8 mouse cellular contexts compared by ENCODE assay signal in the genomic region with DNA sequence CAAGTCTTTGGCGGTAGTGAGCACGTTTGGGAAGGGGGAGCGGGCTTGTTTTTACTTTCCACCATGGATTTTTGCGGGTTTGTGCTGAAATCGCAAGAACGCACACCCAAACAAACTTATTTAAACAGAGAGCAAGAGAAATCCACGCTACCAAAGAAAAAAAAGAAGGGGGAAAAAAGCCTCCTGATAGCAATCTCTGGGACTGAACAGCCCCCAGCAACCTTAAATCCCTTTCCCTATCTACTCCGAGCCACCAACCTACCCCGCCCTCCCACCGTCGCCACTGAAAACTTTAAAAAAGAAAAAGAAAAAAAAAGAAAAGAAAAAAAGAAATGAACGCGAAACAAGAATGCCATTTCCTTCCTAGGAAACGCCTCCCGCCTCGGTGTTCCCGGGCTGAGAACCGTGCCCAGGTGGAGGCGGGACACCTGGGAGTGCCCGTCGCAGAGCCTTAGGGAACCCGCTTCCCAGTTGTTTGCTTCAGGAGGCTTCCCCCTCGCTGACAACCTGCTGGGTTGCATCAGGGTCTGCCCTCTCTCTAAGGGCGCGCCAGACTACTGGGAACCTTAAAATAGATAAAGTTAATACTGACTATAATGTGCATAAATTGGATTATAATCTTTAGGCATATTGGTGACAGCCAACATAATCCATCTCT. TPM values are rescaled to one million over a fixed set of nuclear protein-coding genes. Genes with fewer than 3 reads are reported as not detected.
DNase-seq lines count a peak whose midpoint lies in the region; ATAC-seq and TF ChIP-seq lines count a peak whose summit lies in the region.

No protein-coding gene starts in this region.

- DNase-seq in G1E (ENCODE audit: low spot score), result no peak
- peak; percentile 25 for DNase-seq in hindbrain, embryonic 10.5 days (ENCODE audit: low spot score)
- no peak for DNase-seq in limb, embryonic 14.5 days (ENCODE audit: low spot score)
- peak; percentile 37 to 50 for DNase-seq in thymus, postnatal 36 days
- no peak for DNase-seq in layer of hippocampus, adult 11-12 months (ENCODE audit: low spot score)

- H3K36me3 ChIP-seq in C2C12 (ENCODE audit: control insufficient read depth, insufficient read depth) (no peaks in the 10 kb centered on the region), G1E (replicated peaks) (peaks cover 15% of the 10 kb centered on the region)
- H3K36me3 ChIP-seq in embryonic facial prominence, embryonic 12.5 days, result 0 out of 2 replicates have a peak, but pooled peaks cover 6% of the 10 kb centered on the region
- peaks cover 7% of the 10 kb centered on the region for H3K36me3 ChIP-seq in hindbrain, embryonic 10.5 days
- no peaks in the 10 kb centered on the region for H3K36me3 ChIP-seq in limb, embryonic 14.5 days (ENCODE audit: control insufficient read depth, insufficient read depth, low read length)
- H3K36me3 ChIP-seq in midbrain, embryonic 16.5 days (ENCODE audit: control insufficient read depth, insufficient read depth, low read length), result no peaks in the 10 kb centered on the region

- peak overlapping the region; percentile 99 for H3K27ac ChIP-seq in embryonic facial prominence, embryonic 12.5 days
- H3K27ac ChIP-seq in hindbrain, embryonic 10.5 days, result peak overlapping the region; percentile 96
- no peak overlapping the region for H3K27ac ChIP-seq in limb, embryonic 14.5 days (replicated peaks; ENCODE audit: low read depth, low read length)
- H3K27ac ChIP-seq in midbrain, embryonic 16.5 days (ENCODE audit: low read length), result peak overlapping the region; percentile 97

- H3K4me1 ChIP-seq in G1E (ENCODE audit: insufficient read depth, low read depth, low read length), result peaks cover 38% of the 10 kb centered on the region
- peaks cover 19% of the 10 kb centered on the region for H3K4me1 ChIP-seq in embryonic facial prominence, embryonic 12.5 days
- H3K4me1 ChIP-seq in hindbrain, embryonic 10.5 days (replicated peaks), result peaks cover 35% of the 10 kb centered on the region
- peaks cover 10% of the 10 kb centered on the region for H3K4me1 ChIP-seq in limb, embryonic 14.5 days (ENCODE audit: control insufficient read depth, insufficient read depth, low read length)
- H3K4me1 ChIP-seq in midbrain, embryonic 16.5 days (ENCODE audit: control insufficient read depth, insufficient read depth, low read length), result peaks cover 26% of the 10 kb centered on the region

- H3K79me3 ChIP-seq in C2C12 (ENCODE audit: low read depth), result no peaks in the 10 kb centered on the region

- H3K9me3 ChIP-seq in G1E (replicated peaks), result no peaks in the 10 kb centered on the region
- no peaks in the 10 kb centered on the region for H3K9me3 ChIP-seq in embryonic facial prominence, embryonic 12.5 days
- H3K9me3 ChIP-seq in hindbrain, embryonic 10.5 days, result no peaks in the 10 kb centered on the region
- H3K9me3 ChIP-seq in limb, embryonic 14.5 days (ENCODE audit: control insufficient read depth, low read length), result no peaks in the 10 kb centered on the region
- no peaks in the 10 kb centered on the region for H3K9me3 ChIP-seq in midbrain, embryonic 16.5 days (replicated peaks; ENCODE audit: control insufficient read depth, low read length, poor library complexity, severe bottlenecking)

- peak overlapping the region; percentile 48 for H3ac ChIP-seq in C2C12 (ENCODE audit: control insufficient read depth, insufficient read length, low read depth)

- H3K27me3 ChIP-seq in C2C12 (ENCODE audit: control insufficient read depth, insufficient read depth, insufficient read length) (no peaks in the 10 kb centered on the region), G1E (ENCODE audit: insufficient read depth, low read length) (no peaks in the 10 kb centered on the region)
- H3K27me3 ChIP-seq in embryonic facial prominence, embryonic 12.5 days, result 0 out of 2 replicates have a peak, but pooled peaks cover 4% of the 10 kb centered on the region
- H3K27me3 ChIP-seq in hindbrain, embryonic 10.5 days (ENCODE audit: insufficient read depth, poor library complexity, severe bottlenecking), result peaks cover 16% of the 10 kb centered on the region
- H3K27me3 ChIP-seq in limb, embryonic 14.5 days (ENCODE audit: control insufficient read depth, insufficient read depth, low read length), result no peaks in the 10 kb centered on the region
- H3K27me3 ChIP-seq in midbrain, embryonic 16.5 days (ENCODE audit: control insufficient read depth, insufficient read depth, low read depth, low read length), result no peaks in the 10 kb centered on the region; the same call in 1 of the 2 replicates

- TF ChIP-seq CTCF in C2C12 (IDR thresholded peaks at IDR 0.05; ENCODE audit: control insufficient read depth, insufficient read depth, insufficient read length) (no peak), G1E (IDR thresholded peaks at IDR 0.05; ENCODE audit: low read depth, low read length) (no peak)

- no peak for TF ChIP-seq POLR2A in limb, embryonic 14.5 days (IDR thresholded peaks at IDR 0.05; ENCODE audit: borderline replicate concordance, extremely low read depth, insufficient read depth, insufficient read length)

- peaks cover 14% of the 10 kb centered on the region for H3K79me2 ChIP-seq in C2C12 (ENCODE audit: control insufficient read depth, insufficient read depth)

- H3K4me3 ChIP-seq in C2C12 (ENCODE audit: insufficient read depth, poor library complexity, severe bottlenecking), result peak overlapping the region; percentile 64
- peak overlapping the region; percentile 89 for H3K4me3 ChIP-seq in G1E (ENCODE audit: low read depth, low read length)
- peak overlapping the region; percentile 92 for H3K4me3 ChIP-seq in embryonic facial prominence, embryonic 12.5 days
- H3K4me3 ChIP-seq in hindbrain, embryonic 10.5 days, result peak overlapping the region; percentile 88
- H3K4me3 ChIP-seq in limb, embryonic 14.5 days (replicated peaks; ENCODE audit: low read length), result peak overlapping the region; percentile 83
- peak overlapping the region; percentile 87 for H3K4me3 ChIP-seq in midbrain, embryonic 16.5 days (ENCODE audit: low read depth, low read length)

- no peak for ATAC-seq in G1E (ENCODE audit: extremely low read depth, insufficient number of reproducible peaks, low FRiP score, poor library complexity, severe bottlenecking)
- ATAC-seq in embryonic facial prominence, embryonic 12.5 days (ENCODE audit: insufficient number of reproducible peaks, insufficient read depth, low FRiP score, low TSS enrichment), result no peak
- ATAC-seq in limb, embryonic 14.5 days (ENCODE audit: low FRiP score, low read depth), result no peak
- ATAC-seq in midbrain, embryonic 16.5 days, result no peak

- peak overlapping the region; percentile 40 for H3K9ac ChIP-seq in embryonic facial prominence, embryonic 12.5 days
- H3K9ac ChIP-seq in limb, embryonic 14.5 days (ENCODE audit: low read depth, low read length, severe bottlenecking), result peak overlapping the region; percentile 40
- H3K9ac ChIP-seq in midbrain, embryonic 16.5 days (ENCODE audit: low read depth, low read length), result peak overlapping the region; percentile 92

- peak overlapping the region; percentile 69 for H3K4me2 ChIP-seq in embryonic facial prominence, embryonic 12.5 days (replicated peaks)
- peak overlapping the region; percentile 92 for H3K4me2 ChIP-seq in limb, embryonic 14.5 days (replicated peaks; ENCODE audit: low read depth, low read length, severe bottlenecking)
- H3K4me2 ChIP-seq in midbrain, embryonic 16.5 days (ENCODE audit: low read length), result peak overlapping the region; percentile 93

- WGBS in embryonic facial prominence, embryonic 12.5 days, result under 1% methylated on average over 25 of the region's 25 CpGs
- WGBS in hindbrain, embryonic 10.5 days, result under 1% methylated on average over 25 of the region's 25 CpGs
- WGBS in limb, embryonic 14.5 days, result 1% methylated on average over 25 of the region's 25 CpGs
- WGBS in midbrain, embryonic 16.5 days, result under 1% methylated on average over 25 of the region's 25 CpGs

TF ChIP-seq in C2C12, 6 proteins besides CTCF, POLR2A, EP300 and RAD21:
- TF ChIP-seq MYOD1 (IDR thresholded peaks at IDR 0.05; ENCODE audit: control insufficient read depth, insufficient read length, low read depth) (no peak), MAX (IDR thresholded peaks at IDR 0.05) (no peak), CEBPB (IDR thresholded peaks at IDR 0.05; ENCODE audit: low read depth) (no peak), USF1 (IDR thresholded peaks at IDR 0.05; ENCODE audit: low read depth) (no peak), MYOG (IDR thresholded peaks at IDR 0.05; ENCODE audit: control insufficient read depth, extremely low read depth, insufficient read length) (no peak), FOSL1 (IDR thresholded peaks at IDR 0.05; ENCODE audit: insufficient read depth, low read length, poor library complexity, severe bottlenecking) (no peak)

RNA-seq across cellular contexts. Expression of a gene that starts 0.7 kb away (rescaled TPM):
- polyA plus RNA-seq in C2C12 (2012; fragmentation: generic; extraction: Trizol) (8.1 TPM), G1E (2012) (10.6 and 12.1 TPM in 2 replicates)
- total RNA-seq in G1E (2014; fragmentation: Nextera tagmentation) (105 and 123 TPM in 2 replicates), G1E (2017) (79.6 and 97.8 TPM in 2 replicates)
- polyA plus RNA-seq in embryonic facial prominence, embryonic 12.5 days (2016; fragmentation: Nextera tagmentation; extraction: Ambion mirVana), result 70.3 and 79.8 TPM in 2 replicates
- polyA plus RNA-seq in hindbrain, embryonic 10.5 days (2016; fragmentation: Nextera tagmentation; extraction: Ambion mirVana), result 45.4 and 52.5 TPM in 2 replicates
- 22.2 and 23.4 TPM in 2 replicates for polyA plus RNA-seq in limb, embryonic 14.5 days (2012; rRNA removed)
- 41.3 and 41.6 TPM in 2 replicates for polyA plus RNA-seq in limb, embryonic 14.5 days (2014; fragmentation: Nextera tagmentation; extraction: Ambion mirVana)
- 74.9 and 99.3 TPM in 2 replicates for polyA plus RNA-seq in midbrain, embryonic 16.5 days (2015; fragmentation: Nextera tagmentation; extraction: Ambion mirVana)

Comparison
In these comparisons a context has a peak if more than half of its experiments do, and no peak if none do; other contexts are left out.
1. DNase-seq: peak in hindbrain, embryonic 10.5 days (single experiment) and thymus, postnatal 36 days (2 of 2); none in G1E (single experiment), limb, embryonic 14.5 days (single experiment) and layer of hippocampus, adult 11-12 months (single experiment).
2. H3K9ac ChIP-seq: peak in every context shown above with its lines; median percentile 92 in midbrain, embryonic 16.5 days; 40 in embryonic facial prominence, embryonic 12.5 days; 40 in limb, embryonic 14.5 days.
3. Peak in every context shown above with its lines, with median percentiles within 50 percentile points of each other: H3K4me3 ChIP-seq and H3K4me2 ChIP-seq.